In genomic region chr8:45110064-45110812, GRCm38 (mm10) we compare ENCODE assay signal across 10 mouse cellular contexts. TPM values are rescaled to one million over a fixed set of nuclear protein-coding genes. Genes with fewer than 3 reads are reported as not detected.
DNase-seq lines count a peak whose midpoint lies in the region; ATAC-seq and TF ChIP-seq lines count a peak whose summit lies in the region.
"Had no signal": no experiment of that assay in that cellular context is flagged by ENCODE, and none has a peak within 500 bp of the region (broad histone marks: within the 10 kb centered on the region; RNA-seq: fewer than 3 reads in every experiment).

No protein-coding gene starts in this region.

- no peak overlapping the region for H3K27ac ChIP-seq in kidney, postnatal 0 days
- no peak overlapping the region for H3K27ac ChIP-seq in embryonic facial prominence, embryonic 15.5 days (replicated peaks)
- no peak overlapping the region for H3K27ac ChIP-seq in intestine, postnatal 0 days (ENCODE audit: low read depth, low read length)
- no peak overlapping the region for H3K27ac ChIP-seq in neural tube, embryonic 13.5 days (replicated peaks)

- no peaks in the 10 kb centered on the region for H3K9me3 ChIP-seq in kidney, postnatal 0 days (replicated peaks; ENCODE audit: low read length)
- H3K9me3 ChIP-seq in embryonic facial prominence, embryonic 15.5 days (replicated peaks): no peaks in the 10 kb centered on the region
- H3K9me3 ChIP-seq in intestine, postnatal 0 days (ENCODE audit: control insufficient read depth): no peaks in the 10 kb centered on the region
- H3K9me3 ChIP-seq in neural tube, embryonic 13.5 days: no peaks in the 10 kb centered on the region

- H3K4me3 ChIP-seq in kidney, postnatal 0 days (replicated peaks; ENCODE audit: low read depth, low read length): peak overlapping the region; percentile 26
- peak overlapping the region; percentile 27 for H3K4me3 ChIP-seq in embryonic facial prominence, embryonic 15.5 days (replicated peaks)
- peak overlapping the region; percentile 35 for H3K4me3 ChIP-seq in intestine, postnatal 0 days (ENCODE audit: low read depth, low read length)
- peak overlapping the region; percentile 27 for H3K4me3 ChIP-seq in neural tube, embryonic 13.5 days

- no peaks in the 10 kb centered on the region for H3K36me3 ChIP-seq in kidney, postnatal 0 days (ENCODE audit: insufficient read depth, low read length)
- H3K36me3 ChIP-seq in embryonic facial prominence, embryonic 15.5 days: no peaks in the 10 kb centered on the region
- H3K36me3 ChIP-seq in intestine, postnatal 0 days (ENCODE audit: control insufficient read depth, insufficient read depth): no peaks in the 10 kb centered on the region
- H3K36me3 ChIP-seq in neural tube, embryonic 13.5 days: no peaks in the 10 kb centered on the region
- H3K36me3 ChIP-seq: G1E had no signal

- no peak overlapping the region for H3K9ac ChIP-seq in kidney, postnatal 0 days (ENCODE audit: low read depth, low read length)
- no peak overlapping the region for H3K9ac ChIP-seq in embryonic facial prominence, embryonic 15.5 days
- H3K9ac ChIP-seq in intestine, postnatal 0 days (ENCODE audit: low read depth, low read length): no peak overlapping the region
- peak overlapping the region; percentile 47; the same call in 1 of the 2 replicates for H3K9ac ChIP-seq in neural tube, embryonic 13.5 days

- H3K27me3 ChIP-seq in kidney, postnatal 0 days (ENCODE audit: insufficient read depth, low read length): no peaks in the 10 kb centered on the region
- H3K27me3 ChIP-seq in embryonic facial prominence, embryonic 15.5 days: 0 out of 2 replicates have a peak, but pooled peaks cover 4% of the 10 kb centered on the region
- peaks cover 8% of the 10 kb centered on the region; the same call in 1 of the 2 replicates for H3K27me3 ChIP-seq in intestine, postnatal 0 days (replicated peaks; ENCODE audit: control insufficient read depth, insufficient read depth, low read length)
- H3K27me3 ChIP-seq in neural tube, embryonic 13.5 days: no peaks in the 10 kb centered on the region

- H3K4me1 ChIP-seq in kidney, postnatal 0 days (replicated peaks; ENCODE audit: insufficient read depth, low read length): no peaks in the 10 kb centered on the region
- 0 out of 2 replicates have a peak, but pooled peaks cover 5% of the 10 kb centered on the region for H3K4me1 ChIP-seq in embryonic facial prominence, embryonic 15.5 days
- H3K4me1 ChIP-seq in intestine, postnatal 0 days (replicated peaks; ENCODE audit: control insufficient read depth, insufficient read depth, low read length): no peaks in the 10 kb centered on the region
- peaks cover 19% of the 10 kb centered on the region for H3K4me1 ChIP-seq in neural tube, embryonic 13.5 days (replicated peaks)

- 0 out of 2 replicates have a peak, but pooled peaks have one; percentile 43 for ATAC-seq in kidney, postnatal 0 days (replicated peaks; ENCODE audit: low FRiP score, low read depth)
- ATAC-seq in embryonic facial prominence, embryonic 15.5 days (ENCODE audit: insufficient number of reproducible peaks, low FRiP score, low TSS enrichment, low read depth): no peak
- no peak for ATAC-seq in intestine, postnatal 0 days
- peak; percentile 78 for ATAC-seq in neural tube, embryonic 13.5 days (ENCODE audit: low read depth)

- peak overlapping the region; percentile 58 for H3K4me2 ChIP-seq in kidney, postnatal 0 days (ENCODE audit: low read length)
- peak overlapping the region; percentile 47 for H3K4me2 ChIP-seq in embryonic facial prominence, embryonic 15.5 days (replicated peaks)
- peak overlapping the region; percentile 65 for H3K4me2 ChIP-seq in intestine, postnatal 0 days (replicated peaks; ENCODE audit: low read depth)
- H3K4me2 ChIP-seq in neural tube, embryonic 13.5 days: peak overlapping the region; percentile 55

- DNase-seq in kidney, postnatal 0 days (ENCODE audit: low spot score): no peak
- DNase-seq in kidney, adult 11 months: no peak
- DNase-seq in layer of hippocampus, adult 18-20 months (ENCODE audit: low spot score in 2 of 2): no peak
- DNase-seq in cerebellum, adult 9-10 months: no peak
- DNase-seq in gastrocnemius, postnatal 25 days: no peak
- DNase-seq: kidney, adult 2 months had no signal

- TF ChIP-seq CTCF in kidney, postnatal 0 days (IDR thresholded peaks at IDR 0.05; ENCODE audit: low read depth): no peak
- no peak for TF ChIP-seq CTCF in intestine, postnatal 0 days (IDR thresholded peaks at IDR 0.05; ENCODE audit: low read depth)

- 5% methylated on average over 16 of the region's 16 CpGs for WGBS in kidney, postnatal 0 days
- WGBS in embryonic facial prominence, embryonic 15.5 days: 8% methylated on average over 16 of the region's 16 CpGs
- WGBS in intestine, postnatal 0 days: 8% methylated on average over 16 of the region's 16 CpGs
- 10% methylated on average over 16 of the region's 16 CpGs for WGBS in neural tube, embryonic 13.5 days

RNA-seq across cellular contexts. Expression of gene Mtnr1a, which starts 41.3 kb away (rescaled TPM):
- polyA plus RNA-seq in kidney, postnatal 0 days (2015; fragmentation: Nextera tagmentation; extraction: Ambion mirVana): not detected in 2 replicates
- 0.30 TPM in 1 of 2 replicates, not detected in the other for polyA plus RNA-seq in embryonic facial prominence, embryonic 15.5 days (2015; fragmentation: Nextera tagmentation; extraction: Ambion mirVana)
- polyA plus RNA-seq in intestine, postnatal 0 days (2015; fragmentation: Nextera tagmentation; extraction: Ambion mirVana): 0.18 TPM in 1 of 2 replicates, not detected in the other
- 0.87 and 1.8 TPM in 2 replicates for polyA plus RNA-seq in neural tube, embryonic 13.5 days (2015; fragmentation: Nextera tagmentation; extraction: Ambion mirVana)
- total RNA-seq in layer of hippocampus, adult 18-20 months (2021): not detected
- not detected for total RNA-seq in gastrocnemius, postnatal 25 days (2021)
- total RNA-seq: G1E had no signal
- polyA plus RNA-seq: G1E; kidney, adult 2 months had no signal

Comparison
In these comparisons a context has a peak if more than half of its experiments do, and no peak if none do; other contexts are left out.
1. ATAC-seq: peak in kidney, postnatal 0 days (single experiment) and neural tube, embryonic 13.5 days (single experiment); none in embryonic facial prominence, embryonic 15.5 days (single experiment) and intestine, postnatal 0 days (single experiment).
2. Peak in every context shown above with its lines, with median percentiles within 50 percentile points of each other: H3K4me2 ChIP-seq and H3K4me3 ChIP-seq.